Mouse (Mus musculus): ENCODE results near the gene Tcp11l2. TPM values are rescaled to one million over a fixed set of nuclear protein-coding genes. Genes with fewer than 3 reads are reported as not detected.

The Tcp11l2 gene
- polyA plus RNA-seq, 1 experiment from 2014 or later = 11.3 TPM

DNA sequence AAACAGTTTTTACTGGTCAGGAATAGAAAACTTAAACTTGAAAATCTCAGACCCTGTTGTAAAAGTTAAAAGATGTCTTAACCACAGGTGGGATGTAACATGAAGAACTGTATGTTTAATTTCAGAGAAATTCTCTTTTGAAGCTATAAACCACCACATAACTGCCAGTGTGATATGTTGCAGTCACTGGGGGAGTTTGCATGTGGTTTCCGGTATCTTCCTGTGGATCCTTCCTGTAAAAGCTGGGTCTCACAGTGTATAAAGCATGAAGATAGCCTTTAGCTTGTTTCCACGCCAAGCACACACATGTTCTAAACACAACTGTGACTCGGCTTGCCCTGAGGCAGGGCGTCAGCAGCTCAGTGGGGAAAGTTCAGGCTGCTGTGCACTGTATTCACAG lies 55.6 kb downstream of the Tcp11l2 start:
- Histone ChIP-seq H3K9me3 (ENCODE audit: control insufficient read depth, low read length) (no peaks in the 10 kb centered on the region), H3K27ac (ENCODE audit: low read depth, low read length) (no peak overlapping the region), H3K4me3 (ENCODE audit: low read length) (no peak overlapping the region), H3K4me2 (replicated peaks; ENCODE audit: low read depth, low read length) (no peak overlapping the region), H3K36me3 (ENCODE audit: control insufficient read depth, insufficient read depth, low read length) (peaks cover 55% of the 10 kb centered on the region), H3K9ac (ENCODE audit: low read depth, low read length) (no peak overlapping the region), H3K27me3 (ENCODE audit: control insufficient read depth, insufficient read depth, low read length) (no peaks in the 10 kb centered on the region), H3K4me1 (ENCODE audit: control insufficient read depth, insufficient read depth, low read length) (no peaks in the 10 kb centered on the region)
- ATAC-seq (ENCODE audit: low FRiP score, low TSS enrichment) = no peak
- WGBS = 97% methylated on average over 4 of the region's 4 CpGs

DNA sequence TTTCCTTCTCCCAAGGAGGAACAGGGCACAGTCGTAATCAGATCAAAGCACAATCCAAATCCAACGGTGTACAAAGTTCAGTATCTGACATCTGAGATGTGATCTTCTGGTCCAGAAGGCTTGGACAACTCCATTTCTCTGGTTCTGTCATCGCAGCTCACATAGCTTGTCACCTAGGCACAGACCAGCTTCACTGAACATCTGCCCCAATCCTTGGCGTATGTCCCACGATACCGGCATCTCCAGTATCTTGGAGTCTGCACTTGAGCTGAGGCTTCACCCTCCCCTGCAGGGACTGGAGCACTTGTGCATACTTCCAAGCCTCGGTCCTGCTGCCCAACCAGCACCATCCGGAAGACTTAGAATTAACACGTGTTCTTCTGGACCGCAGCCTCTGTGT lies 60.2 kb downstream of the Tcp11l2 start:
- no peaks in the 10 kb centered on the region for H3K4me1 ChIP-seq (ENCODE audit: control insufficient read depth, insufficient read depth, low read length)
- 90% methylated on average over 10 of the region's 10 CpGs for WGBS
- H3K27me3 ChIP-seq (ENCODE audit: control insufficient read depth, insufficient read depth, low read length) = no peaks in the 10 kb centered on the region
- H3K27ac ChIP-seq (ENCODE audit: low read depth, low read length) = no peak overlapping the region
- no peak overlapping the region for H3K9ac ChIP-seq (ENCODE audit: low read depth, low read length)
- peaks cover 71% of the 10 kb centered on the region for H3K36me3 ChIP-seq (ENCODE audit: control insufficient read depth, insufficient read depth, low read length)
- no peaks in the 10 kb centered on the region for H3K9me3 ChIP-seq (ENCODE audit: control insufficient read depth, low read length)
- ATAC-seq (ENCODE audit: low FRiP score, low TSS enrichment) = no peak
- H3K4me3 ChIP-seq (ENCODE audit: low read length) = no peak overlapping the region
- no peak overlapping the region for H3K4me2 ChIP-seq (replicated peaks; ENCODE audit: low read depth, low read length)

DNA sequence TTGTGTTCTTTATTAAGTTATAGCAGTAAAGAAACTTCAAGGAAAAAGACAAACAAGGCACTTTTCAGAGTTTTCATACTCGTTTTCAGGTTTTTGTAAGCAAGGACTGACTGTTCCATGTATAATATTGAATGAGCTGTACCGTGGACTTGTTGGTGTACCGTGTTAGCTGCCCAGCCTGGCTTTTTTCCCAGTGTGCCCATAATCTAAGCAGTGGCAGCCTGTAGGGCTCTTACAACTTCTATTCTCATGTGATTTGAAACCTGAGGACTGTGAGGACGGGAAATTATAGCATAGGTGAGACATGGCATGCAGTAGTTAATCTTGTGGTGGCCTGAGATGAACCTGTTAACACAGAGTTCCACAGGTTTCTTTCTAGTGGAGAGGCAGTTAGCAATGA lies 62.0 kb downstream of the Tcp11l2 start:
- no peaks in the 10 kb centered on the region for H3K4me1 ChIP-seq (ENCODE audit: control insufficient read depth, insufficient read depth, low read length)
- H3K9ac ChIP-seq (ENCODE audit: low read depth, low read length) = no peak overlapping the region
- no peaks in the 10 kb centered on the region for H3K9me3 ChIP-seq (ENCODE audit: control insufficient read depth, low read length)
- H3K4me2 ChIP-seq (replicated peaks; ENCODE audit: low read depth, low read length) = no peak overlapping the region
- no peak overlapping the region for H3K27ac ChIP-seq (ENCODE audit: low read depth, low read length)
- no peak overlapping the region for H3K4me3 ChIP-seq (ENCODE audit: low read length)
- WGBS = 89% methylated on average over 4 of the region's 4 CpGs
- ATAC-seq (ENCODE audit: low FRiP score, low TSS enrichment) = no peak
- H3K36me3 ChIP-seq (ENCODE audit: control insufficient read depth, insufficient read depth, low read length) = peaks cover 57% of the 10 kb centered on the region
- H3K27me3 ChIP-seq (ENCODE audit: control insufficient read depth, insufficient read depth, low read length) = no peaks in the 10 kb centered on the region

DNA sequence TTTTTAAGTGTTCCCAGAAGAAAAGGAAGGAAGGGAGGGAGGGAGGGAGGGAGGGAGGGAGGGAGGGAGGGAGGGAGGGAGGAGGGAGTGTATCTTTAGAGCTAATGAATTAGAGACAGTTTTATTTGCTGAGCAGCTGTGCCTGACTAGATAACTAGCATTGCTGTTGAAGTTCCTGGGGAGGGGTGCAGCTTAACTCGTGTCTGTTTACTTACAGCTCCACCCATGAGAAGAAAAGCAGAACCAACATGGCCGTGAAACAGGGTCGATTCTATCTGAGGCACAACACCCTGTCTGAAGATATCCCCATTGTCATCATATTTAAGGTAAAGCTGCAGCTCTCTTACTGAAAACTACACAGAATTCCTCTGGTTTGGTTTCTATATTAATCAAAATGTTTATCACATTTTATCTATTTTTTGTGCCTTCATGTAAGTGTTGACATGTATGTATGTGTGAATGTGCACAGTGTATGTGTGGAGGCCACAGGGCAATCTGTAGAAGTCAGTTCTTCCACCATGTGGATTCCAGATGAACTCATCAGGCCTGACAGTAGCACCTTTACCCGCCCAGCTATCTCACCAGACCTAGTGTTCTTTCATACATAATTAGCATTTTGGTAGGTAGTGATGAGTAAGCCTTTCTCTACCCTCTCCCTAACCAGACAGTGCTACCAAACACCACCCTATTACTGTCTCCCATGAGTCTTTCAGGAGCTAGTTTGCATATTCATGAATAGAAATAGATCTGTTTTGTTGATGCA lies 63.3 kb downstream of the Tcp11l2 start:
- ATAC-seq (ENCODE audit: low FRiP score, low TSS enrichment) = no peak
- H3K27me3 ChIP-seq (ENCODE audit: control insufficient read depth, insufficient read depth, low read length) = no peaks in the 10 kb centered on the region
- H3K36me3 ChIP-seq (ENCODE audit: control insufficient read depth, insufficient read depth, low read length) = peaks cover 50% of the 10 kb centered on the region
- no peak overlapping the region for H3K4me2 ChIP-seq (replicated peaks; ENCODE audit: low read depth, low read length)
- H3K9ac ChIP-seq (ENCODE audit: low read depth, low read length) = no peak overlapping the region
- H3K4me1 ChIP-seq (ENCODE audit: control insufficient read depth, insufficient read depth, low read length) = no peaks in the 10 kb centered on the region
- no peak overlapping the region for H3K4me3 ChIP-seq (ENCODE audit: low read length)
- H3K9me3 ChIP-seq (ENCODE audit: control insufficient read depth, low read length) = no peaks in the 10 kb centered on the region
- H3K27ac ChIP-seq (ENCODE audit: low read depth, low read length) = no peak overlapping the region
- 71% methylated on average over 4 of the region's 4 CpGs for WGBS

DNA sequence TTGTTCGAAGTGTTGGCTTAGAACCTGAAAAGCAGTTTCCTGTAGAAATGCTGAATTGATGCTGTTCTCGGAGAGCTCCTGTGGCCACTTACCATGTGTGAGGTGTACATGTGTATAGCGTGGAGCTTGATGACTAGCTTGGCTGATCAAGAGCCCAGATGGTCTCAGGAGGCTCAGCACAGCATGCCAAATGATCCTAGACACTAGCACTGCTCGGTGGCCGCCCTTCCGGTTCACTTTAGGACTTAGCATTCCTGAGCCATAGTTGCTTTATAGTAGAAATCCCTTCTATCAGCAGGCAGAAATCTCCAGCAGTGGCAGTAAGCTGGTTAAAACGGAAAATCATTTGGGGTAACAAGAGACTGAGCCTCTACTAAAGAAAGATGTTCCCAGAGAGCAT lies 64.4 kb downstream of the Tcp11l2 start:
- Histone ChIP-seq H3K4me1 (ENCODE audit: control insufficient read depth, insufficient read depth, low read length) (no peaks in the 10 kb centered on the region), H3K27me3 (ENCODE audit: control insufficient read depth, insufficient read depth, low read length) (no peaks in the 10 kb centered on the region), H3K27ac (ENCODE audit: low read depth, low read length) (no peak overlapping the region), H3K36me3 (ENCODE audit: control insufficient read depth, insufficient read depth, low read length) (peaks cover 45% of the 10 kb centered on the region), H3K9ac (ENCODE audit: low read depth, low read length) (no peak overlapping the region), H3K9me3 (ENCODE audit: control insufficient read depth, low read length) (no peaks in the 10 kb centered on the region), H3K4me2 (replicated peaks; ENCODE audit: low read depth, low read length) (no peak overlapping the region), H3K4me3 (ENCODE audit: low read length) (no peak overlapping the region)
- no peak for ATAC-seq (ENCODE audit: low FRiP score, low TSS enrichment)
- 92% methylated on average over 7 of the region's 7 CpGs for WGBS

DNA sequence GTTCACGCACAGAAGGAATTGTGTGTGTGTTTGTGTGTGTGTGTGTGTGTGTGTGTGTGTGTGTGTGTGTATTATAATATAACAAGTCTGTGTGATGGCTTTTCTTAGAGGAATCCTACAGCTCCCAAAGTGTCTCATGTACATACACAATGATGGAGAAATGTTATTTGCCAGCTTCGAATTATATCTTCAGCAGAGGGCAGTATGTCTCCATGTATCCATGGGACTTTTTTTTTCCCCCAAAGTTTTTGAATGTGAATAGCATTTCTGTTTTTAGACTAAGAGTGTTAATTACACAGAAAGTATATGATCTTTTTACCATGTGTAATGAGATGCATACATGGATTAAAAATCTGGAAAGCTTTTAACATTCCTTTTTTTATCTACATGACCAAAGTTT lies 65.2 kb downstream of the Tcp11l2 start:
- Histone ChIP-seq H3K4me2 (replicated peaks; ENCODE audit: low read depth, low read length) (no peak overlapping the region), H3K4me1 (ENCODE audit: control insufficient read depth, insufficient read depth, low read length) (no peaks in the 10 kb centered on the region), H3K27me3 (ENCODE audit: control insufficient read depth, insufficient read depth, low read length) (no peaks in the 10 kb centered on the region), H3K9ac (ENCODE audit: low read depth, low read length) (no peak overlapping the region), H3K36me3 (ENCODE audit: control insufficient read depth, insufficient read depth, low read length) (peaks cover 38% of the 10 kb centered on the region), H3K9me3 (ENCODE audit: control insufficient read depth, low read length) (no peaks in the 10 kb centered on the region), H3K4me3 (ENCODE audit: low read length) (no peak overlapping the region), H3K27ac (ENCODE audit: low read depth, low read length) (no peak overlapping the region)
- WGBS = 86% methylated on average over 2 of the region's 2 CpGs
- ATAC-seq (ENCODE audit: low FRiP score, low TSS enrichment) = no peak

DNA sequence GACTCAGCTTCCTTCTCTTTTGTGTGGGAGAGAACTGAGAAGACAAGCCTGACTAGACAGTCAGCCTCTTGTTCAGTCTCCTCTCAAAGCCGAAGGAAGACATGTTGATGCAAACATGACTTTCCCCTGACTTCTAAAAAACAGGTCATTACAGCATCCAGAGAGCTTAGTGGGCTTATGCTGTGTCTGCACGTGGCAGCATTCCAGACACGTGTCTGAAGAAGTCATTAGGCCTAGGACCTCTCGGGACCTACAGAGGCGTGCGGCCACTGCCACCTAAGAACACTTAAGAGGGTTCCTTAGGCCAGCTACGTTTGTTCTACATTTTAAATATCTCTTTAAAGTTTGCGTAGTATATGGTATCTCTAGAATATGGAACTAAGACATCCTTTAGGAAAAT lies 69.5 kb downstream of the Tcp11l2 start:
- no peaks in the 10 kb centered on the region for H3K9me3 ChIP-seq (ENCODE audit: control insufficient read depth, low read length)
- no peak overlapping the region for H3K9ac ChIP-seq (ENCODE audit: low read depth, low read length)
- no peaks in the 10 kb centered on the region for H3K27me3 ChIP-seq (ENCODE audit: control insufficient read depth, insufficient read depth, low read length)
- ATAC-seq (ENCODE audit: low FRiP score, low TSS enrichment) = no peak
- H3K27ac ChIP-seq (ENCODE audit: low read depth, low read length) = no peak overlapping the region
- no peaks in the 10 kb centered on the region for H3K4me1 ChIP-seq (ENCODE audit: control insufficient read depth, insufficient read depth, low read length)
- H3K4me3 ChIP-seq (ENCODE audit: low read length) = no peak overlapping the region
- H3K36me3 ChIP-seq (ENCODE audit: control insufficient read depth, insufficient read depth, low read length) = peaks cover 24% of the 10 kb centered on the region
- 82% methylated on average over 8 of the region's 8 CpGs for WGBS
- no peak overlapping the region for H3K4me2 ChIP-seq (replicated peaks; ENCODE audit: low read depth, low read length)

GRCm38 (mm10) chr10:84646506-84647102 lies 70.2 kb downstream of the Tcp11l2 start:
- no peaks in the 10 kb centered on the region for H3K9me3 ChIP-seq (ENCODE audit: control insufficient read depth, low read length)
- no peaks in the 10 kb centered on the region for H3K27me3 ChIP-seq (ENCODE audit: control insufficient read depth, insufficient read depth, low read length)
- peaks cover 24% of the 10 kb centered on the region for H3K36me3 ChIP-seq (ENCODE audit: control insufficient read depth, insufficient read depth, low read length)
- no peak for ATAC-seq (ENCODE audit: low FRiP score, low TSS enrichment)
- no peaks in the 10 kb centered on the region for H3K4me1 ChIP-seq (ENCODE audit: control insufficient read depth, insufficient read depth, low read length)
- H3K4me3 ChIP-seq (ENCODE audit: low read length) = no peak overlapping the region
- H3K27ac ChIP-seq (ENCODE audit: low read depth, low read length) = no peak overlapping the region
- WGBS = 87% methylated on average over 12 of the region's 12 CpGs
- H3K4me2 ChIP-seq (replicated peaks; ENCODE audit: low read depth, low read length) = no peak overlapping the region
- no peak overlapping the region for H3K9ac ChIP-seq (ENCODE audit: low read depth, low read length)

- Histone ChIP-seq H3K4me2 (replicated peaks; ENCODE audit: low read depth, low read length) (no peak overlapping the region), H3K9ac (ENCODE audit: low read depth, low read length) (no peak overlapping the region), H3K27me3 (ENCODE audit: control insufficient read depth, insufficient read depth, low read length) (no peaks in the 10 kb centered on the region), H3K4me3 (ENCODE audit: low read length) (no peak overlapping the region), H3K9me3 (ENCODE audit: control insufficient read depth, low read length) (no peaks in the 10 kb centered on the region), H3K27ac (ENCODE audit: low read depth, low read length) (no peak overlapping the region), H3K4me1 (ENCODE audit: control insufficient read depth, insufficient read depth, low read length) (no peaks in the 10 kb centered on the region), H3K36me3 (ENCODE audit: control insufficient read depth, insufficient read depth, low read length) (peaks cover 24% of the 10 kb centered on the region)
- ATAC-seq (ENCODE audit: low FRiP score, low TSS enrichment) = no peak
- 86% methylated on average over 5 of the region's 5 CpGs for WGBS
Measured at GRCm38 (mm10) chr10:84647264-84647663, 70.8 kb downstream of the Tcp11l2 start.

Data from kidney, embryonic 14.5 days (tissue).